9 mouse cellular contexts compared by ENCODE assay signal in genomic region chr4:140405993-140406881, GRCm38 (mm10).
DNase-seq lines count a peak whose midpoint lies in the region; ATAC-seq and TF ChIP-seq lines count a peak whose summit lies in the region.
"Had no signal": no experiment of that assay in that cellular context is flagged by ENCODE, and none has a peak within 500 bp of the region (broad histone marks: within the 10 kb centered on the region; RNA-seq: fewer than 3 reads in every experiment).

No protein-coding gene starts in this region.

- peak in 1 of 2 experiments; percentile 8 for DNase-seq in heart, adult 2 months
- no peak for DNase-seq in heart, adult 11 months
- DNase-seq in embryo, embryonic 11.5 days (ENCODE audit: low read depth, low spot score): peak; percentile 19
- peak; percentile 42 to 66 for DNase-seq in lung, postnatal 4 days
- DNase-seq in frontal cortex, postnatal 36 days (ENCODE audit: low spot score in 2 of 2): no peak
- DNase-seq in thymus, postnatal 36 days: no peak
- no peak for DNase-seq in frontal cortex, postnatal 14 days (ENCODE audit: low spot score in 2 of 2)

- H3K4me2 ChIP-seq in hindbrain, embryonic 16.5 days (ENCODE audit: low read length): no peak overlapping the region
- H3K4me2 ChIP-seq: heart, embryonic 13.5 days had no signal

- intact Hi-C loops in heart, adult 2 months (cut with DNase I): no loop called here

- no peak overlapping the region for H3K9ac ChIP-seq in heart, adult 2 months (ENCODE audit: low read depth, low read length)
- H3K9ac ChIP-seq in hindbrain, embryonic 16.5 days (ENCODE audit: low read depth, low read length): peak overlapping the region; percentile 25; the same call in 1 of the 2 replicates
- H3K9ac ChIP-seq: heart, embryonic 13.5 days had no signal

- H3K27ac ChIP-seq in heart, adult 2 months: no peak overlapping the region
- no peak overlapping the region for H3K27ac ChIP-seq in hindbrain, embryonic 16.5 days (ENCODE audit: low read depth, low read length)
- H3K27ac ChIP-seq: heart, embryonic 13.5 days had no signal

- WGBS in heart, adult 2 months: 40% methylated on average over 7 of the region's 7 CpGs
- 25% methylated on average over 6 of the region's 7 CpGs for WGBS in hindbrain, embryonic 16.5 days

- peak; percentile 31; the same call in 1 of the 2 replicates for TF ChIP-seq CTCF in heart, adult 2 months (IDR thresholded peaks at IDR 0.05)

- H3K36me3 ChIP-seq in heart, adult 2 months (ENCODE audit: control insufficient read depth, insufficient read depth, low read length): no peaks in the 10 kb centered on the region
- no peaks in the 10 kb centered on the region for H3K36me3 ChIP-seq in hindbrain, embryonic 16.5 days (ENCODE audit: control insufficient read depth, insufficient read depth, low read length)
- H3K36me3 ChIP-seq: heart, embryonic 13.5 days had no signal

- no peaks in the 10 kb centered on the region; the same call in 1 of the 2 replicates for H3K27me3 ChIP-seq in heart, adult 2 months (ENCODE audit: control insufficient read depth, insufficient read depth, low read length)
- no peaks in the 10 kb centered on the region for H3K27me3 ChIP-seq in hindbrain, embryonic 16.5 days (replicated peaks; ENCODE audit: control insufficient read depth, insufficient read depth, low read length)
- H3K27me3 ChIP-seq: heart, embryonic 13.5 days had no signal

- H3K4me1 ChIP-seq in heart, adult 2 months (ENCODE audit: control insufficient read depth, insufficient read depth, low read length): no peaks in the 10 kb centered on the region
- no peaks in the 10 kb centered on the region for H3K4me1 ChIP-seq in hindbrain, embryonic 16.5 days (ENCODE audit: control insufficient read depth, insufficient read depth, low read depth, low read length)

- no peaks in the 10 kb centered on the region for H3K9me3 ChIP-seq in hindbrain, embryonic 16.5 days (ENCODE audit: control insufficient read depth, low read length)
- H3K9me3 ChIP-seq: heart, embryonic 13.5 days had no signal

- ATAC-seq in hindbrain, embryonic 16.5 days: peak; percentile 77

- no peaks in the 10 kb centered on the region for H3K79me2 ChIP-seq in heart, adult 2 months (replicated peaks; ENCODE audit: control insufficient read depth, insufficient read depth, low read length)

- no peak for TF ChIP-seq EP300 in heart, adult 2 months (IDR thresholded peaks at IDR 0.05; ENCODE audit: insufficient read depth, low read depth, low read length)

- no peak overlapping the region for H3K4me3 ChIP-seq in heart, adult 2 months
- H3K4me3 ChIP-seq in hindbrain, embryonic 16.5 days (ENCODE audit: low read length): no peak overlapping the region
- H3K4me3 ChIP-seq: heart, embryonic 13.5 days had no signal

- no peak for TF ChIP-seq POLR2A in heart, adult 2 months (IDR thresholded peaks at IDR 0.05; ENCODE audit: insufficient read depth, low read depth, low read length)

Comparison
In these comparisons a context has a peak if more than half of its experiments do, and no peak if none do; other contexts are left out.
1. DNase-seq: peak in embryo, embryonic 11.5 days (single experiment) and lung, postnatal 4 days (2 of 2); none in heart, adult 11 months (single experiment), frontal cortex, postnatal 36 days (0 of 2), thymus, postnatal 36 days (0 of 2) and frontal cortex, postnatal 14 days (0 of 2).